Mouse (Mus musculus) ES-E14 (cell line): ENCODE results near the gene Apol8.

Source experiments
- CHD2 ChIP-seq: IDR thresholded peaks from 2 replicates; pipeline ENCODE4 v1.6.1; 2014; ENCODE audit warnings: mild to moderate bottlenecking, low read depth, low read length, inconsistent platforms
- HCFC1 ChIP-seq: IDR thresholded peaks from 2 replicates; pipeline ENCODE4 v1.6.1; 2012; ENCODE audit warnings: low read length, inconsistent platforms, borderline replicate concordance; ENCODE audit not compliant: insufficient read depth
- MAFK ChIP-seq: IDR thresholded peaks from 2 replicates; pipeline ENCODE4 v1.6.1; 2014; ENCODE audit warnings: mild to moderate bottlenecking, low read depth, low read length, inconsistent platforms; ENCODE audit not compliant: insufficient read depth
- ZC3H11A ChIP-seq: IDR thresholded peaks from 2 replicates; pipeline ENCODE4 v1.6.1; 2012; ENCODE audit warnings: low read depth, mild to moderate bottlenecking, inconsistent platforms, low read length, borderline replicate concordance
- ZNF384 ChIP-seq: IDR thresholded peaks from 2 replicates; pipeline ENCODE4 v1.6.1; 2012; ENCODE audit warnings: low read depth, low read length, inconsistent platforms

DNA sequence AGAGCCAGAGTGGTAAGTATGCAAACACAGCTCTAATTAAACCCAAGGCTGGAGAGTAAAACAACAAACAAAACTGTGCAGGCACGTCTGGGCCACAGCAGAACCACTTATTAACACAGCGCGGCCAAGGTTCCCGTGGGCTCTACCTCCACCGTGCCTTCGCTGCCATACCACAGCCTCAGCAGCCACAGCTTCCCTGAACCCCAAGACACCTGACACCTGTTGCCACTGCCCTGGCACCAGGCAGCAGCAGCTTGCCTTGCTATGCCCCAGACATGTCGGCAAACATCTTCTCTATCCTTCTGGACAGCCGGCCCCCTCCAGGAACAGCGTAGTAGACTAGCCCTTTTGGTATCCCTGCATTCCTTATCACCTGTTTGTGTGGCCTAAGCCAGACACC is 48.1 kb upstream of the Apol8 start:
- no peak for TF ChIP-seq CHD2
- TF ChIP-seq ZNF384 = no peak
- no peak for TF ChIP-seq ZC3H11A
- TF ChIP-seq HCFC1 = no peak
- no peak for TF ChIP-seq MAFK
